Mouse (Mus musculus): ENCODE measurements around the gene Adamts18.

DNA sequence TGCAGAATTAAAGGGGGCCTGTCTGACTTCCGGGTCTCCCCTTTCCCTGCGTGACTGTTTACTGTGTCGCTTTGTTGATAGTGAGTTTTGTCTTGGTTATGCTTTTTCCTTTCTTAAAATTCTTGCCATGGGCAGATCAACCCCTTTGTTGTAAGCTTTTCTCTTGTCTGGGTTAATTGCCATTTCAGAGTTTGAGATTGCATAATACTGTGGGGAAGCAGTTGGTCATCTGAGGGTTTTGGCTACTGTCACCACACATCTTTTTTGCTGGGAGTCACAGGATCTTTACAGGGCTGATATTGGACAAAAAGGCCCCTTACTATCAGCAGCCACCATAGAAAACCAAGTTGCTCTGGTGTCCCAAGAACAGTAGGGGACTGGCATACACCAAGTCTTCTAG lies 96.2 kb downstream of the Adamts18 start:
- TF ChIP-seq CTCF (IDR thresholded peaks at IDR 0.05; ENCODE audit: control insufficient read depth, insufficient read depth, insufficient replicate concordance, low read depth, low read length), result no peak
- TF ChIP-seq POLR2A (IDR thresholded peaks at IDR 0.05; ENCODE audit: control insufficient read depth, low read depth, low read length), result no peak

Measured in testis, adult 2 months (tissue).